Mouse (Mus musculus): Measurements from ENCODE around the gene Nemp2. TPM values are rescaled to one million over a fixed set of nuclear protein-coding genes. Genes with fewer than 3 reads are reported as not detected.
A peak's percentile ranks its signal among the peaks of the same experiment; 100 is the strongest.

The Nemp2 gene
- 11.9 and 12.3 TPM in 2 replicates for polyA plus RNA-seq (2014; fragmentation: Nextera tagmentation; extraction: Ambion mirVana)

- under 1% methylated on average over 44 of the region's 44 CpGs for WGBS
- peaks cover 7% of the 10 kb centered on the region for H3K4me1 ChIP-seq (replicated peaks; ENCODE audit: control insufficient read depth, insufficient read depth, low read length)
- peak within 1 kb of the TSS; percentile 51 for H3K27ac ChIP-seq (ENCODE audit: low read depth)
- peak within 1 kb of the TSS; percentile 46 for H3K9ac ChIP-seq (ENCODE audit: low read length)
- DNase-seq (ENCODE audit: low spot score), result peak; percentile 98
- peak; percentile 94 for ATAC-seq (replicated peaks; ENCODE audit: low FRiP score, low TSS enrichment, low read depth)
- H3K4me3 ChIP-seq (ENCODE audit: low read depth, low read length), result peak within 1 kb of the TSS; percentile 55
- no peaks in the 10 kb centered on the region; the same call in 1 of the 2 replicates for H3K36me3 ChIP-seq (ENCODE audit: control insufficient read depth, insufficient read depth, low read length)
- H3K9me3 ChIP-seq (ENCODE audit: control insufficient read depth, low read length), result no peaks in the 10 kb centered on the region
- peak within 1 kb of the TSS; percentile 52 for H3K4me2 ChIP-seq (ENCODE audit: low read length)
- no peaks in the 10 kb centered on the region for H3K27me3 ChIP-seq (replicated peaks; ENCODE audit: control insufficient read depth, insufficient read depth, low read length)
These were observed at the start of gene Nemp2 for GRCm38 (mm10) chr1:52630248-52630936. TSS of gene Nemp2 (plus strand) at chr1:52630703.

GRCm38 (mm10) chr1:52581744-52582143, 48.8 kb upstream of the Nemp2 start:
- Histone ChIP-seq H3K9ac (ENCODE audit: low read length) (no peak overlapping the region), H3K27ac (ENCODE audit: low read depth) (no peak overlapping the region), H3K4me3 (ENCODE audit: low read depth, low read length) (no peak overlapping the region), H3K36me3 (ENCODE audit: control insufficient read depth, insufficient read depth, low read length) (no peaks in the 10 kb centered on the region), H3K4me2 (ENCODE audit: low read length) (no peak overlapping the region), H3K27me3 (replicated peaks; ENCODE audit: control insufficient read depth, insufficient read depth, low read length) (no peaks in the 10 kb centered on the region), H3K4me1 (replicated peaks; ENCODE audit: control insufficient read depth, insufficient read depth, low read length) (0 out of 2 replicates have a peak, but pooled peaks cover 9% of the 10 kb centered on the region), H3K9me3 (ENCODE audit: control insufficient read depth, low read length) (no peaks in the 10 kb centered on the region)
- ATAC-seq (replicated peaks; ENCODE audit: low FRiP score, low TSS enrichment, low read depth) (no peak), DNase-seq (ENCODE audit: low spot score) (no peak)
- 74% methylated on average over 6 of the region's 6 CpGs for WGBS

DNA sequence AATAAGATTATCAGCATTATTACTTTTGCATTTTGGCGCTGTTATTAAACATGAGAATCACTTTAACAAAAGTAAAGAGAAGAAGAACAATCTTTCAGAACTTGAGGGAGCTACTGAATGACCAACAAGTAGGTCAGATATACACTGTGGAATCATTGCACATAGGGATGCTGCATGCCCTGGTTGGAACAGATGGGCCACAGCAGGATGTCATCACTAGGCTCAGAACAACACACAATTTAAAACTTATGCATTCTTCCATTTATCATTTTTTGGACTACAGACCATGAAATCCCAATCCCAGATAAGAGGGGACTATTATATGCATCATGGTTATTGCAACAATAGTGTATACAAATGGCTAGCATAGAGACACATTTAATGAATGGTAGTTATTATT, 47.6 kb upstream of the Nemp2 start:
- DNase-seq (ENCODE audit: low spot score), result no peak
- no peak overlapping the region for H3K27ac ChIP-seq (ENCODE audit: low read depth)
- ATAC-seq (replicated peaks; ENCODE audit: low FRiP score, low TSS enrichment, low read depth), result no peak
- 96% methylated on average over 1 of the region's 1 CpGs for WGBS
- H3K4me2 ChIP-seq (ENCODE audit: low read length), result no peak overlapping the region
- no peaks in the 10 kb centered on the region for H3K27me3 ChIP-seq (replicated peaks; ENCODE audit: control insufficient read depth, insufficient read depth, low read length)
- H3K9me3 ChIP-seq (ENCODE audit: control insufficient read depth, low read length), result no peaks in the 10 kb centered on the region
- no peaks in the 10 kb centered on the region for H3K36me3 ChIP-seq (ENCODE audit: control insufficient read depth, insufficient read depth, low read length)
- H3K4me1 ChIP-seq (replicated peaks; ENCODE audit: control insufficient read depth, insufficient read depth, low read length), result 0 out of 2 replicates have a peak, but pooled peaks cover 7% of the 10 kb centered on the region
- no peak overlapping the region for H3K9ac ChIP-seq (ENCODE audit: low read length)
- no peak overlapping the region for H3K4me3 ChIP-seq (ENCODE audit: low read depth, low read length)

DNA sequence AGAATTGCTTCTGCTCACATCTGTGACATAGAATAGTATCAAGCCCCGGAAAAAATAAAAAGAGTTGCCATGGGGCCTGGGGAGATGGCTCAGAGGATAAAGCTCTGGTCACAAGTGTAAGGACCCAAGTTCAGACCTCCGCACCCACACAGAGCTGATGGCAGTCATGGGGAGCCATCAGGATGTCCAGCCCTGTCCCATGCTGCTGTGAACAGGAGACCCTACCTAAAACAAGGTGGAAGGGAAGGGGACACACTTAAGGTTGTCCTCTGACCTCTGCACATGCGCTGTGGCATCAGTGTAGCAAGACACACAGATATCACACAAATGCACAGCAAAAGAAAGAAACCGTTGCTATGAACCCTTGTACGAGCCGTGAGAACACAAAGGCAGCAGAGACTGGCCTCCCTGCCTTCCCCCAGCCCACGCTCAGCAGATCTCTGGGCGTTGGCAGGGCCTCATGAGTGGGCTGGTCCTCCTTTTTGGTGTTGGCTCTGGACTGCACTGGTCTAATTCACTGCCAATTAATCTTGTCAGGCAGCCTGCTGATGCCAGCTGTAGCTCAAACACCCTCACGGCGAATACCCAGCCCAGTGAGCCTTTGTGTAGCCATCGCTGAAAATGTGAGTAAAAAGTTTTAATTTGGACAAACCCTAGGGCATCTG, 33.4 kb upstream of the Nemp2 start:
- Histone ChIP-seq H3K27me3 (replicated peaks; ENCODE audit: control insufficient read depth, insufficient read depth, low read length) (no peaks in the 10 kb centered on the region), H3K4me1 (replicated peaks; ENCODE audit: control insufficient read depth, insufficient read depth, low read length) (no peaks in the 10 kb centered on the region), H3K36me3 (ENCODE audit: control insufficient read depth, insufficient read depth, low read length) (no peaks in the 10 kb centered on the region), H3K4me2 (ENCODE audit: low read length) (no peak overlapping the region), H3K4me3 (ENCODE audit: low read depth, low read length) (no peak overlapping the region), H3K9me3 (ENCODE audit: control insufficient read depth, low read length) (no peaks in the 10 kb centered on the region), H3K27ac (ENCODE audit: low read depth) (no peak overlapping the region), H3K9ac (ENCODE audit: low read length) (no peak overlapping the region)
- DNase-seq (ENCODE audit: low spot score), result no peak
- WGBS, result 63% methylated on average over 11 of the region's 11 CpGs
- ATAC-seq (replicated peaks; ENCODE audit: low FRiP score, low TSS enrichment, low read depth), result peak; percentile 71; the same call in 1 of the 2 replicates

- H3K9me3 ChIP-seq (ENCODE audit: control insufficient read depth, low read length), result no peaks in the 10 kb centered on the region
- H3K27me3 ChIP-seq (replicated peaks; ENCODE audit: control insufficient read depth, insufficient read depth, low read length), result no peaks in the 10 kb centered on the region
- no peaks in the 10 kb centered on the region for H3K4me1 ChIP-seq (replicated peaks; ENCODE audit: control insufficient read depth, insufficient read depth, low read length)
- H3K27ac ChIP-seq (ENCODE audit: low read depth), result no peak overlapping the region
- ATAC-seq (replicated peaks; ENCODE audit: low FRiP score, low TSS enrichment, low read depth), result peak; percentile 72; the same call in 1 of the 2 replicates
- no peaks in the 10 kb centered on the region for H3K36me3 ChIP-seq (ENCODE audit: control insufficient read depth, insufficient read depth, low read length)
- WGBS, result 40% methylated on average over 11 of the region's 11 CpGs
- peak overlapping the region; percentile 1; the same call in 1 of the 2 replicates for H3K4me2 ChIP-seq (ENCODE audit: low read length)
- no peak overlapping the region for H3K4me3 ChIP-seq (ENCODE audit: low read depth, low read length)
- no peak overlapping the region for H3K9ac ChIP-seq (ENCODE audit: low read length)
- peak; percentile 62 for DNase-seq (ENCODE audit: low spot score)
These were observed 32.7 kb upstream of the Nemp2 start for GRCm38 (mm10) chr1:52597761-52598160.

GRCm38 (mm10) chr1:52598361-52598760, 32.1 kb upstream of the Nemp2 start:
- 66% methylated on average over 4 of the region's 4 CpGs for WGBS
- Histone ChIP-seq H3K36me3 (ENCODE audit: control insufficient read depth, insufficient read depth, low read length) (no peaks in the 10 kb centered on the region), H3K4me3 (ENCODE audit: low read depth, low read length) (no peak overlapping the region), H3K27me3 (replicated peaks; ENCODE audit: control insufficient read depth, insufficient read depth, low read length) (no peaks in the 10 kb centered on the region), H3K9me3 (ENCODE audit: control insufficient read depth, low read length) (no peaks in the 10 kb centered on the region), H3K4me1 (replicated peaks; ENCODE audit: control insufficient read depth, insufficient read depth, low read length) (no peaks in the 10 kb centered on the region), H3K4me2 (ENCODE audit: low read length) (0 out of 2 replicates have a peak overlapping the region, but pooled peaks have one; percentile 1), H3K9ac (ENCODE audit: low read length) (no peak overlapping the region), H3K27ac (ENCODE audit: low read depth) (no peak overlapping the region)
- DNase-seq (ENCODE audit: low spot score), result no peak
- ATAC-seq (replicated peaks; ENCODE audit: low FRiP score, low TSS enrichment, low read depth), result no peak

- Histone ChIP-seq H3K4me3 (ENCODE audit: low read depth, low read length) (no peak overlapping the region), H3K9ac (ENCODE audit: low read length) (no peak overlapping the region), H3K4me1 (replicated peaks; ENCODE audit: control insufficient read depth, insufficient read depth, low read length) (no peaks in the 10 kb centered on the region), H3K36me3 (ENCODE audit: control insufficient read depth, insufficient read depth, low read length) (no peaks in the 10 kb centered on the region), H3K4me2 (ENCODE audit: low read length) (no peak overlapping the region), H3K27me3 (replicated peaks; ENCODE audit: control insufficient read depth, insufficient read depth, low read length) (no peaks in the 10 kb centered on the region), H3K27ac (ENCODE audit: low read depth) (no peak overlapping the region), H3K9me3 (ENCODE audit: control insufficient read depth, low read length) (no peaks in the 10 kb centered on the region)
- 77% methylated on average over 3 of the region's 3 CpGs for WGBS
- ATAC-seq (replicated peaks; ENCODE audit: low FRiP score, low TSS enrichment, low read depth) (no peak), DNase-seq (ENCODE audit: low spot score) (no peak)
These were observed 29.0 kb upstream of the Nemp2 start for GRCm38 (mm10) chr1:52601496-52601895.

- Histone ChIP-seq H3K9me3 (ENCODE audit: control insufficient read depth, low read length) (no peaks in the 10 kb centered on the region), H3K27me3 (replicated peaks; ENCODE audit: control insufficient read depth, insufficient read depth, low read length) (no peaks in the 10 kb centered on the region), H3K36me3 (ENCODE audit: control insufficient read depth, insufficient read depth, low read length) (no peaks in the 10 kb centered on the region), H3K4me1 (replicated peaks; ENCODE audit: control insufficient read depth, insufficient read depth, low read length) (no peaks in the 10 kb centered on the region), H3K4me2 (ENCODE audit: low read length) (no peak overlapping the region), H3K9ac (ENCODE audit: low read length) (no peak overlapping the region), H3K27ac (ENCODE audit: low read depth) (no peak overlapping the region), H3K4me3 (ENCODE audit: low read depth, low read length) (no peak overlapping the region)
- WGBS, result 80% methylated on average over 1 of the region's 1 CpGs
- no peak for ATAC-seq (replicated peaks; ENCODE audit: low FRiP score, low TSS enrichment, low read depth)
- DNase-seq (ENCODE audit: low spot score), result no peak
These were observed 22.8 kb upstream of the Nemp2 start for GRCm38 (mm10) chr1:52607700-52608099.
